Mouse (Mus musculus) megakaryocyte, embryonic 14.5 days (primary cell): ENCODE results near the gene Chl1.

Experiments
- FLI1 ChIP-seq: IDR thresholded peaks from 2 replicates; pipeline ENCODE4 v1.6.1; 2012; ENCODE audit warnings: low read length, inconsistent platforms, mixed read lengths
- GATA1 ChIP-seq: IDR thresholded peaks from 3 replicates; pipeline ENCODE4 v1.6.1; 2012; ENCODE audit warnings: mixed read lengths, low read length, inconsistent platforms, borderline replicate concordance

DNA sequence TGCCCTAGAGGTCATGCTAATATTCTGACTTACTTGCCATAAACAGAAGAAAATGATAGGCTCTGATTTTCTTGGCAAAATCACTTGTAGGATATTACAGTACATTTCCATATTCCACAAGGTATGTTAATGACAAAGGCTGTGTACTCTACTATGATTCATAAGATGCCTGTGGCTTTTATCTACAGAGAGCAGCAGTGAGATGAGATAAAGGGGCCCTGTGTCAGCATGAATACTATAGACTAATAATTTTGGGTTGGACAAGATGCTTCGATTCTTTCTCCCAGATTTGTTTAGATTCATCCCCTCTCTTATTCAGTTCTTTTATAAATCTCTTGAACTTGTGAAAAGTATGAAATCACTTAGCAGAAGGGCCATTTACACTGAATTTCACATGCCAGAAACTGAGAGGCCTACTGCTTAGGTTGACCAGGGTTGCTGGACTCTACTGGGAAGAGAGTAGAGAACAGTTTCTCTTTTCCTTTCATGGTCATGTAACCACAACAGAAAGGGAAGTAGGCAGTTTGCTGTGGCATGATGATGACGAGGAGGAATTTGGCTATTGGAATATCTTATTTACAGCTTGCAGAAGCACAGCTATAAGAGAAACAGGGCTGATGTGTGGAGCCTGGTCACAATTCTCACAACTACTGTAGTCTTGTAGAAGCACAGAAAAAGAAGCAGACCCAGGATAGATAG, 15.1 kb downstream of the Chl1 start:
- TF ChIP-seq GATA1 = no peak
- TF ChIP-seq FLI1 = no peak
